In genomic region chr10:108433976-108434375, GRCm38 (mm10) we compare ENCODE assay signal across 9 mouse cellular contexts.
DNase-seq lines count a peak whose midpoint lies in the region; ATAC-seq and TF ChIP-seq lines count a peak whose summit lies in the region.
"Had no signal": no experiment of that assay in that cellular context is flagged by ENCODE, and none has a peak within 500 bp of the region (broad histone marks: within the 10 kb centered on the region; RNA-seq: fewer than 3 reads in every experiment).

No protein-coding gene starts in this region.

- intact Hi-C loops in left cerebral cortex, postnatal 25 days (cut with DNase I): no loop called here

- H3K27ac ChIP-seq in lung, postnatal 0 days (ENCODE audit: low read length): no peak overlapping the region; the same call in 1 of the 2 replicates
- no peak overlapping the region for H3K27ac ChIP-seq in stomach, embryonic 15.5 days

- no peaks in the 10 kb centered on the region for H3K9me3 ChIP-seq in lung, postnatal 0 days (ENCODE audit: low read length)
- no peaks in the 10 kb centered on the region for H3K9me3 ChIP-seq in stomach, embryonic 15.5 days

- DNase-seq in lung, postnatal 0 days (ENCODE audit: low spot score): peak; percentile 32
- no peak for DNase-seq in lung, postnatal 10 days
- peak; percentile 49 for DNase-seq in forelimb bud, embryonic 11.5 days (ENCODE audit: low read depth, low spot score)
- peak; percentile 64 for DNase-seq in kidney, postnatal 14 days
- DNase-seq in right cerebral cortex, postnatal 4 days: no peak
- DNase-seq in left cerebral cortex, postnatal 25 days (ENCODE audit: low spot score in 2 of 2): no peak
- no peak for DNase-seq in adrenal gland, postnatal 10 days

- no peak; the same call in 1 of the 2 replicates for TF ChIP-seq EP300 in lung, postnatal 0 days (IDR thresholded peaks at IDR 0.05)

- no peak overlapping the region for H3K4me3 ChIP-seq in lung, postnatal 0 days (ENCODE audit: low read depth, low read length)
- H3K4me3 ChIP-seq in stomach, embryonic 15.5 days (replicated peaks): no peak overlapping the region

- peak overlapping the region; percentile 30 for H3K4me2 ChIP-seq in lung, postnatal 0 days (replicated peaks; ENCODE audit: low read depth, low read length)
- 0 out of 2 replicates have a peak overlapping the region, but pooled peaks have one; percentile 9 for H3K4me2 ChIP-seq in stomach, embryonic 15.5 days

- no peaks in the 10 kb centered on the region for H3K36me3 ChIP-seq in lung, postnatal 0 days (ENCODE audit: insufficient read depth, low read length)
- H3K36me3 ChIP-seq in stomach, embryonic 15.5 days: no peaks in the 10 kb centered on the region

- H3K4me1 ChIP-seq in lung, postnatal 0 days (ENCODE audit: insufficient read depth, low read depth, low read length): peaks cover 5% of the 10 kb centered on the region; the same call in 1 of the 2 replicates
- peaks cover 6% of the 10 kb centered on the region; the same call in 1 of the 2 replicates for H3K4me1 ChIP-seq in stomach, embryonic 15.5 days

- H3K27me3 ChIP-seq in lung, postnatal 0 days (replicated peaks; ENCODE audit: insufficient read depth, low read length): no peaks in the 10 kb centered on the region
- no peaks in the 10 kb centered on the region for H3K27me3 ChIP-seq in stomach, embryonic 15.5 days (replicated peaks)
- H3K27me3 ChIP-seq: Patski had no signal

- no peak overlapping the region for H3K9ac ChIP-seq in lung, postnatal 0 days (replicated peaks; ENCODE audit: low read depth)
- no peak overlapping the region for H3K9ac ChIP-seq in stomach, embryonic 15.5 days

- WGBS in lung, postnatal 0 days: 9% methylated on average over 15 of the region's 15 CpGs
- WGBS in stomach, embryonic 15.5 days: 16% methylated on average over 15 of the region's 15 CpGs

- ATAC-seq in lung, postnatal 0 days: peak; percentile 47; the same call in 1 of the 2 replicates
- no peak for ATAC-seq in stomach, embryonic 15.5 days (ENCODE audit: insufficient read depth, low FRiP score, low read depth)
- ATAC-seq: Patski had no signal

- TF ChIP-seq CTCF in lung, postnatal 0 days (IDR thresholded peaks at IDR 0.05): no peak

Comparison
In these comparisons a context has a peak if more than half of its experiments do, and no peak if none do; other contexts are left out.
1. DNase-seq: peak in lung, postnatal 0 days (single experiment), forelimb bud, embryonic 11.5 days (single experiment) and kidney, postnatal 14 days (single experiment); none in lung, postnatal 10 days (single experiment), right cerebral cortex, postnatal 4 days (single experiment), left cerebral cortex, postnatal 25 days (0 of 2) and adrenal gland, postnatal 10 days (single experiment).